Mouse (Mus musculus) G1E (cell line): ENCODE data around the gene Htr1f. TPM values are rescaled to one million over a fixed set of nuclear protein-coding genes. Genes with fewer than 3 reads are reported as not detected.

ENCODE experiments used
- ATAC-seq: 2 replicates; pipeline ENCODE4 v1.8.0; 2016; ENCODE audit warnings: mild to moderate bottlenecking; ENCODE audit not compliant: insufficient number of reproducible peaks, poor library complexity, low FRiP score, severe bottlenecking; ENCODE audit errors: extremely low read depth
- DNase-seq: peaks from one replicate; pipeline ENCODE4 v3.0.0; 2012; ENCODE audit warnings: low spot score
- H3K27me3 ChIP-seq: 2 replicates; pipeline ENCODE4 v1.6.1; 2012; ENCODE audit warnings: mild to moderate bottlenecking, low read length, inconsistent platforms; ENCODE audit not compliant: insufficient read depth
- H3K36me3 ChIP-seq: replicated peaks from 2 replicates; pipeline ENCODE3; 2012; ENCODE audit warnings: mild to moderate bottlenecking, inconsistent platforms
- H3K4me1 ChIP-seq: 2 replicates; pipeline ENCODE4 v1.6.1; 2012; ENCODE audit warnings: low read depth, low read length, inconsistent platforms, mixed read lengths; ENCODE audit not compliant: insufficient read depth
- H3K4me3 ChIP-seq: 2 replicates; pipeline ENCODE4 v1.5.1; 2012; ENCODE audit warnings: low read depth, mild to moderate bottlenecking, inconsistent platforms, low read length, moderate library complexity, mixed read lengths
- H3K9me3 ChIP-seq: replicated peaks from 2 replicates; pipeline ENCODE4 v1.6.1; 2012; ENCODE audit warnings: inconsistent platforms
- CTCF ChIP-seq: IDR thresholded peaks from 2 replicates; pipeline ENCODE4 v1.5.1; 2012; ENCODE audit warnings: low read depth, low read length, inconsistent platforms, mixed read lengths
- GATA1 ChIP-seq: IDR thresholded peaks from 2 replicates; pipeline ENCODE4 v1.6.1; 2012; ENCODE audit warnings: borderline replicate concordance, low read length, inconsistent platforms, mixed read lengths
- GATA2 ChIP-seq: IDR thresholded peaks from 2 replicates; pipeline ENCODE4 v1.6.1; 2012; ENCODE audit warnings: low read depth, low read length, inconsistent platforms, borderline replicate concordance
- POLR2AphosphoS5 ChIP-seq: IDR thresholded peaks from 2 replicates; pipeline ENCODE4 v1.6.1; 2012; ENCODE audit warnings: low read depth, low read length, inconsistent platforms; ENCODE audit not compliant: insufficient replicate concordance
- TAL1 ChIP-seq: conservative IDR thresholded peaks from 2 replicates; pipeline ENCODE4 v1.6.1; 2012; ENCODE audit warnings: low read depth, low read length, inconsistent platforms, mixed read lengths
- polyA plus RNA-seq: library from polyadenylated mRNA; stranded (reverse); fragments of >175 nt; gene quantifications from 2 replicates; pipeline ENCODE4 v1.2.3, GENCODE M21; 2012
- total RNA-seq, 2 experiments: library from RNA; stranded (forward) in 1 of 2; stranded (reverse) in 1 of 2; fragments of 200-1000 nt in 1 of 2; fragments of >200 nt in 1 of 2; fragmentation: Nextera tagmentation in 1 of 2; gene quantifications; 2 replicates each; pipeline ENCODE4 v1.2.3; 2014 to 2017

Gene Htr1f
- total and polyA plus RNA-seq, 3 experiments: not detected

DNA sequence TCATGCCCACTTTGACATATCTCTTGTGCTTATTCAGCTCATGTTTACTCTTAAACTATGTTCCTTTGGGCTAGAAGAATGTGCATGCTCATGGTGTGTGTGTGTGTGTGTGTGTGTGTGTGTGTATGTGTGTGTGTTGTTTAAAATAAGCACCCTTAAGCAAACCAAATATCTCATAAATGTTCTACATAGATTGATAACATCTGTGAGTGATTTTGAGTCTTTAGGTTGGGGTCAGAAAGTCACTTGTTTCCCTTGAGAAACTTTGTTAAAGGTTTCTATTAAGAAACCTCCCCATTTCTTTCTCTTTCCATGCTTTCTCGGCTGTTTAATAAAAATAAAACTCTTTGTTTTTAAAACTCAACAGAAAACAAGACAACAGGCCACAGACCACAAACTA is 88.1 kb downstream of the Htr1f start:
- TF ChIP-seq GATA1: no peak
- no peak for TF ChIP-seq CTCF
- no peak for TF ChIP-seq GATA2
- no peak for TF ChIP-seq POLR2AphosphoS5
- no peak for TF ChIP-seq TAL1
- H3K4me3 ChIP-seq: no peak overlapping the region
- H3K36me3 ChIP-seq: no peaks in the 10 kb centered on the region
- H3K4me1 ChIP-seq: no peaks in the 10 kb centered on the region
- no peak for ATAC-seq
- no peaks in the 10 kb centered on the region for H3K27me3 ChIP-seq
- H3K9me3 ChIP-seq: no peaks in the 10 kb centered on the region
- DNase-seq: no peak

GRCm38 (mm10) chr16:65015241-65015640 is 90.4 kb downstream of the Htr1f start:
- Histone ChIP-seq H3K4me3 (no peak overlapping the region), H3K4me1 (no peaks in the 10 kb centered on the region), H3K36me3 (no peaks in the 10 kb centered on the region), H3K9me3 (no peaks in the 10 kb centered on the region), H3K27me3 (no peaks in the 10 kb centered on the region)
- DNase-seq (no peak), ATAC-seq (no peak)
- TF ChIP-seq GATA2 (no peak), POLR2AphosphoS5 (no peak), TAL1 (no peak), GATA1 (no peak), CTCF (no peak)

DNA sequence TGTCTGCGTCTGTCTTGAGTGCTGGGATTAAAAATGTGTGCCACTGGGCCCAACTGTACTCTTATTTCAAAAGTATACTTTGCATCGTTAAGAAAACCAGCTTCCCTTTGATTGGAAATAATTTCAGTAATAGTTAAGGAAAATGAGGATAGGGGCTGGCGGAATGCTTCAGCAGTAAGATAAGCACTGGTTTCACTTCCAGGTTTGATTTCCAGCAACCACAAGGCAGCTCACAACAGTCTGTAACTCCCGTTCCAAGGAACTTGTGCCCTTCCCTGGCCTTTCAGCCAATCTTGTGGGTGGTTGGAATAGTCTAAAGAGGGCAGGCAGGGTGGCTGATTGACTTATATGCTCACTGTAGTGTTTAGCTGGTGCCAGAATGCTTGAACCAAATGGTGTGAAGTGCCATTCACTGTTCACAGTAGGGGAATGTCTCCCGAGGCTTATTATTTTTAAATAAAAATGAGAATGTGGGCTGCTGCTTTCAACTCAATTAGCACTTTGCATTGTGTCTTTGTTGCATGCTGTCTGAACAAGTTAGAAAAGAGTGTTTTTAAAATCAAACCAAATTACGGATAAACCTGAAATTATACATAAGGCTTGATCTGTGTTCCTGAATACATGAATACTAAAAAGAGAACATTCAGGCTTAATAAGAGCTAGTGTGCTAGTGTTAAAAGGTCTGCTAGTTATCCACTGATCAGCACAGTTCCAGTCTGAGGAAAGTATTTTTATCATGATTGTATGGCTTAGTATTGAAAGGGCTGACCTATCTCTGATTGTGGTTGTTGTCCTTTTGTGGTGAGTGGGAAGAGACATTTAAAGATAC is 103.4 kb downstream of the Htr1f start:
- ATAC-seq: no peak
- H3K9me3 ChIP-seq: 0 out of 2 replicates have a peak, but pooled peaks cover 2% of the 10 kb centered on the region
- H3K4me3 ChIP-seq: no peak overlapping the region
- H3K36me3 ChIP-seq: no peaks in the 10 kb centered on the region
- H3K4me1 ChIP-seq: no peaks in the 10 kb centered on the region
- TF ChIP-seq GATA1: no peak
- no peak for TF ChIP-seq GATA2
- TF ChIP-seq TAL1: no peak
- TF ChIP-seq POLR2AphosphoS5: no peak
- TF ChIP-seq CTCF: no peak
- no peaks in the 10 kb centered on the region for H3K27me3 ChIP-seq
- no peak for DNase-seq

- no peaks in the 10 kb centered on the region for H3K9me3 ChIP-seq
- ATAC-seq: no peak
- H3K4me1 ChIP-seq: no peaks in the 10 kb centered on the region
- H3K27me3 ChIP-seq: no peaks in the 10 kb centered on the region
- no peak overlapping the region for H3K4me3 ChIP-seq
- TF ChIP-seq TAL1 (no peak), GATA2 (no peak), CTCF (no peak), POLR2AphosphoS5 (no peak), GATA1 (no peak)
- no peak for DNase-seq
- H3K36me3 ChIP-seq: no peaks in the 10 kb centered on the region
Observed at GRCm38 (mm10) chr16:64989279-64989800, 116.3 kb downstream of the Htr1f start.

GRCm38 (mm10) chr16:64987564-64987963 is 118.1 kb downstream of the Htr1f start:
- no peak overlapping the region for H3K4me3 ChIP-seq
- H3K4me1 ChIP-seq: no peaks in the 10 kb centered on the region
- no peaks in the 10 kb centered on the region for H3K36me3 ChIP-seq
- TF ChIP-seq CTCF: no peak
- TF ChIP-seq POLR2AphosphoS5: no peak
- no peak for TF ChIP-seq GATA2
- no peak for TF ChIP-seq TAL1
- no peak for TF ChIP-seq GATA1
- H3K27me3 ChIP-seq: no peaks in the 10 kb centered on the region
- DNase-seq (no peak), ATAC-seq (no peak)
- H3K9me3 ChIP-seq: no peaks in the 10 kb centered on the region

DNA sequence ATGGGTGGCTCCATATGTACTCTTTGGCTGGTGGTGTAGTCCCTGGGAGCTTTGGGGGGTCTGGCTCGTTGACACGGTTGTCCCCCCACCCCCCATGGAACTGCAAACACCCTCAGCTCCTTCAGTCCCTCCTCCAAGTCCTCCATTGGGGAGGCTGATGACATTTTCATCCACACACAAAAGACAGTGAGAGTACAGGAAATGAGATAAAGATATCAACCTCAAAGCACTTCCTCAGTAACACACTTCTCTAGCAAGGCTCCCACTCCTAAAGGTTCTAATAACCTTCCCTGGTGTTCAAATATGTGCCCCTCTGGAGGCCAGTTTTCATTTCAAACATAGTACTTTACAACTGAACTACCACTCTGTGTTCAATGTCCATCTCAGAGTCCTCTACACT is 118.6 kb downstream of the Htr1f start:
- ATAC-seq (no peak), DNase-seq (no peak)
- no peaks in the 10 kb centered on the region for H3K4me1 ChIP-seq
- H3K9me3 ChIP-seq: no peaks in the 10 kb centered on the region
- no peaks in the 10 kb centered on the region for H3K27me3 ChIP-seq
- no peak for TF ChIP-seq GATA2
- no peak for TF ChIP-seq POLR2AphosphoS5
- no peak for TF ChIP-seq TAL1
- no peak for TF ChIP-seq CTCF
- TF ChIP-seq GATA1: no peak
- H3K36me3 ChIP-seq: no peaks in the 10 kb centered on the region
- H3K4me3 ChIP-seq: no peak overlapping the region
